Mouse (Mus musculus): ENCODE results near the gene Sorcs3. TPM values are rescaled to one million over a fixed set of nuclear protein-coding genes. Genes with fewer than 3 reads are reported as not detected.

Gene Sorcs3
- total RNA-seq, 2 experiments from 2014 or later: 28.7 to 29.0 TPM

- intact Hi-C loops (cut with DNase I): no loop called here
- no peak for DNase-seq (ENCODE audit: low spot score in 2 of 2)
Observed at GRCm38 (mm10) chr19:48616951-48617350, 411.1 kb downstream of the Sorcs3 start.

GRCm38 (mm10) chr19:48630671-48631327 lies 425.0 kb downstream of the Sorcs3 start:
- intact Hi-C loops (cut with DNase I): no loop called here

GRCm38 (mm10) chr19:48642566-48642965 lies 436.7 kb downstream of the Sorcs3 start:
- intact Hi-C loops (cut with DNase I): no loop called here
- no peak for DNase-seq (ENCODE audit: low spot score in 2 of 2)

More at GRCm38 (mm10) chr19:48630671-48631327, 425.0 kb downstream of the Sorcs3 start:
- no peak for DNase-seq (ENCODE audit: low spot score in 2 of 2)

- intact Hi-C loops (cut with DNase I): no loop called here
- no peak for DNase-seq (ENCODE audit: low spot score in 2 of 2)
Observed at GRCm38 (mm10) chr19:48649941-48650340, 444.1 kb downstream of the Sorcs3 start.

GRCm38 (mm10) chr19:48651617-48652016 lies 445.8 kb downstream of the Sorcs3 start:
- DNase-seq (ENCODE audit: low spot score in 2 of 2): peak; percentile 20 to 33
- intact Hi-C loops (cut with DNase I): no loop called here

GRCm38 (mm10) chr19:48660201-48660600 lies 454.4 kb downstream of the Sorcs3 start:
- no peak for DNase-seq (ENCODE audit: low spot score in 2 of 2)
- intact Hi-C loops (cut with DNase I): no loop called here

GRCm38 (mm10) chr19:48679896-48680295 lies 474.1 kb downstream of the Sorcs3 start:
- DNase-seq (ENCODE audit: low spot score in 2 of 2): no peak

GRCm38 (mm10) chr19:48682485-48682884 lies 476.7 kb downstream of the Sorcs3 start:
- DNase-seq (ENCODE audit: low spot score in 2 of 2): peak; percentile 12 to 18
- intact Hi-C loops (cut with DNase I): no loop called here

More at GRCm38 (mm10) chr19:48679896-48680295, 474.1 kb downstream of the Sorcs3 start:
- intact Hi-C loops (cut with DNase I): no loop called here

- intact Hi-C loops (cut with DNase I): no loop called here
- DNase-seq (ENCODE audit: low spot score in 2 of 2): no peak
Observed at GRCm38 (mm10) chr19:48686369-48686768, 480.5 kb downstream of the Sorcs3 start.

- intact Hi-C loops (cut with DNase I): no loop called here
- DNase-seq (ENCODE audit: low spot score in 2 of 2): no peak
Observed at GRCm38 (mm10) chr19:48700111-48700658, 494.4 kb downstream of the Sorcs3 start.

GRCm38 (mm10) chr19:48703763-48704162 lies 497.9 kb downstream of the Sorcs3 start:
- DNase-seq (ENCODE audit: low spot score in 2 of 2): no peak
- intact Hi-C loops (cut with DNase I): no loop called here

- intact Hi-C loops (cut with DNase I): no loop called here
- DNase-seq (ENCODE audit: low spot score in 2 of 2): no peak
Observed at GRCm38 (mm10) chr19:48706267-48706923, 500.6 kb downstream of the Sorcs3 start.

- no peak for DNase-seq (ENCODE audit: low spot score in 2 of 2)
- intact Hi-C loops (cut with DNase I): no loop called here
Observed at GRCm38 (mm10) chr19:48706924-48707320, 501.1 kb downstream of the Sorcs3 start.

- intact Hi-C loops (cut with DNase I): no loop called here
Observed at GRCm38 (mm10) chr19:48725851-48726419, 520.1 kb downstream of the Sorcs3 start.

GRCm38 (mm10) chr19:48727048-48727447 lies 521.2 kb downstream of the Sorcs3 start:
- no peak for DNase-seq (ENCODE audit: low spot score in 2 of 2)
- intact Hi-C loops (cut with DNase I): no loop called here

More at GRCm38 (mm10) chr19:48725851-48726419, 520.1 kb downstream of the Sorcs3 start:
- no peak for DNase-seq (ENCODE audit: low spot score in 2 of 2)

GRCm38 (mm10) chr19:48727601-48728000 lies 521.8 kb downstream of the Sorcs3 start:
- DNase-seq (ENCODE audit: low spot score in 2 of 2): peak; percentile 18 to 59
- intact Hi-C loops (cut with DNase I): no loop called here

- no peak for DNase-seq (ENCODE audit: low spot score in 2 of 2)
- intact Hi-C loops (cut with DNase I): no loop called here
Observed at GRCm38 (mm10) chr19:48731731-48732130, 525.9 kb downstream of the Sorcs3 start.

- no peak for DNase-seq (ENCODE audit: low spot score in 2 of 2)
- intact Hi-C loops (cut with DNase I): no loop called here
Observed at GRCm38 (mm10) chr19:48734370-48734769, 528.5 kb downstream of the Sorcs3 start.

- intact Hi-C loops (cut with DNase I): no loop called here
- no peak for DNase-seq (ENCODE audit: low spot score in 2 of 2)
Observed at GRCm38 (mm10) chr19:48737554-48737953, 531.7 kb downstream of the Sorcs3 start.

GRCm38 (mm10) chr19:48755156-48755555 lies 549.3 kb downstream of the Sorcs3 start:
- intact Hi-C loops (cut with DNase I): no loop called here
- DNase-seq (ENCODE audit: low spot score in 2 of 2): no peak
